Mouse (Mus musculus) heart, adult 11 months (tissue): Measurements from ENCODE around the gene Bach2.

Experiments
- DNase-seq: peaks from one replicate; pipeline ENCODE4 v3.0.0; 2022

Bach2 gene

GRCm38 (mm10) chr4:32536870-32537508 lies 298.4 kb downstream of the Bach2 start:
- peak; percentile 89 for DNase-seq

- DNase-seq, result peak; percentile 94
Measured at GRCm38 (mm10) chr4:32538088-32538487, 299.5 kb downstream of the Bach2 start.

- DNase-seq, result peak; percentile 61
Measured at GRCm38 (mm10) chr4:32538488-32538887, 299.9 kb downstream of the Bach2 start.

- DNase-seq, result peak; percentile 76
Measured at GRCm38 (mm10) chr4:32538987-32539386, 300.4 kb downstream of the Bach2 start.

GRCm38 (mm10) chr4:32544821-32545545 lies 306.4 kb downstream of the Bach2 start:
- DNase-seq, result peak; percentile 74

- DNase-seq, result peak; percentile 72
Measured at GRCm38 (mm10) chr4:32545548-32545947, 306.9 kb downstream of the Bach2 start.

GRCm38 (mm10) chr4:32549150-32549549 lies 310.5 kb downstream of the Bach2 start:
- DNase-seq, result peak; percentile 61

GRCm38 (mm10) chr4:32551337-32551736 lies 312.7 kb downstream of the Bach2 start:
- peak; percentile 89 for DNase-seq

- DNase-seq, result peak; percentile 78
Measured at GRCm38 (mm10) chr4:32555506-32555905, 316.9 kb downstream of the Bach2 start.

- DNase-seq, result peak; percentile 88
Measured at GRCm38 (mm10) chr4:32560246-32560645, 321.6 kb downstream of the Bach2 start.

GRCm38 (mm10) chr4:32560724-32561554 lies 322.3 kb downstream of the Bach2 start:
- DNase-seq, result peak; percentile 33

- DNase-seq, result peak; percentile 98
Measured at GRCm38 (mm10) chr4:32561555-32562095, 323.0 kb downstream of the Bach2 start.

- DNase-seq, result peak; percentile 89
Measured at GRCm38 (mm10) chr4:32562319-32563115, 323.9 kb downstream of the Bach2 start.

- peak; percentile 91 for DNase-seq
Measured at GRCm38 (mm10) chr4:32564416-32564815, 325.8 kb downstream of the Bach2 start.

GRCm38 (mm10) chr4:32564918-32565317 lies 326.3 kb downstream of the Bach2 start:
- peak; percentile 94 for DNase-seq

GRCm38 (mm10) chr4:32569054-32569453 lies 330.4 kb downstream of the Bach2 start:
- DNase-seq, result no peak

GRCm38 (mm10) chr4:32569995-32570938 lies 331.7 kb downstream of the Bach2 start:
- DNase-seq, result peak; percentile 96

- no peak for DNase-seq
Measured at GRCm38 (mm10) chr4:32570939-32571317, 332.3 kb downstream of the Bach2 start.

GRCm38 (mm10) chr4:32571441-32571840 lies 332.8 kb downstream of the Bach2 start:
- no peak for DNase-seq

GRCm38 (mm10) chr4:32572118-32572517 lies 333.5 kb downstream of the Bach2 start:
- DNase-seq, result no peak

- DNase-seq, result no peak
Measured at GRCm38 (mm10) chr4:32573586-32573985, 335.0 kb downstream of the Bach2 start.
